Mouse (Mus musculus): ENCODE results near the gene Ttc23l. TPM values are rescaled to one million over a fixed set of nuclear protein-coding genes. Genes with fewer than 3 reads are reported as not detected.

Ttc23l gene
- polyA plus RNA-seq, 1 experiment: not detected

DNA sequence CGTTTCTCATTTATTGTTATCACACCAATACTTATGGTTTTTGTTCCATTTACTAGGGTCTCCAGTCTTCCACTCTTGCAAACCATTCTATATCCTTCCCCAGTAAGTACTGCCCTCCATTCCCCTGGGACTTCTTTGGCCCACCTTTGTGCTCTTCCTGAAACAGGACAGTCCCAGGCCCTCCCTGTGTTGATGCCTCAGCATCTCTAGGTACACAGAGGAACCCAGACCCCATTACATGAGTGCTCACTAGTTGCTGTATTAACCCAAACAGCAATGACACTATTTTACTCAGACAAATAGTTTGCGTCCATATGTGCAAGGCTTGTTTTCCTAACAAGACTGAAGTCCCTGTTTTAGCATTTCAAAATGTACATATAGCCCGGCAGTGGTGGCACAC lies 89.7 kb downstream of the Ttc23l start:
- Histone ChIP-seq H3K27me3 (ENCODE audit: control insufficient read depth) (no peaks in the 10 kb centered on the region), H3K4me3 (replicated peaks) (no peak overlapping the region), H3K9me3 (ENCODE audit: control insufficient read depth, low read length) (no peaks in the 10 kb centered on the region), H3K36me3 (ENCODE audit: control insufficient read depth) (peaks cover 2% of the 10 kb centered on the region; the same call in 1 of the 2 replicates), H3K4me1 (ENCODE audit: control insufficient read depth) (peaks cover 31% of the 10 kb centered on the region)
- TF ChIP-seq GATA1 (IDR thresholded peaks at IDR 0.05; ENCODE audit: low read length) (no peak), TAL1 (IDR thresholded peaks at IDR 0.05; ENCODE audit: low read length) (no peak)

DNA sequence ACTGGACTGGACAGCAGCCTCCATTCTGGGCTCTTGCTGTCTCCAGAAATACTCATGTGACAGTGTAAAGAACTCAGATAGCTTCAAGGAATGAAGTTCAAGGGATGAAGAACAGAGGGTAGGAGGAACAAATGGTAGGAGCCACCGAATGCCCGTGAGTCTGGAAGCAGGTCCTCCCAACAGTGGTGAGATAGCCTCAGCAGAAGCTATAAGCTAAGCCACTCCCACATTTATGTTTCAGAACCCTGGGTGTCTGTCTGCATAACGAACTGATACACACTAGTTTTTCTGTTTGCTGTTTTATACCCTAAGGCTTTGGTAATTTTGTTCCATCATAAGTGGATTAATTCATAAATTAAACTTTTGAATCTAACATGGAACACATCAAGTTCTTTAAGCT lies 93.8 kb downstream of the Ttc23l start:
- TF ChIP-seq GATA1 (IDR thresholded peaks at IDR 0.05; ENCODE audit: low read length): no peak
- TF ChIP-seq TAL1 (IDR thresholded peaks at IDR 0.05; ENCODE audit: low read length): no peak
- no peaks in the 10 kb centered on the region for H3K9me3 ChIP-seq (ENCODE audit: control insufficient read depth, low read length)
- H3K4me3 ChIP-seq (replicated peaks): no peak overlapping the region
- peaks cover 18% of the 10 kb centered on the region for H3K4me1 ChIP-seq (ENCODE audit: control insufficient read depth)
- peaks cover 31% of the 10 kb centered on the region for H3K36me3 ChIP-seq (ENCODE audit: control insufficient read depth)
- H3K27me3 ChIP-seq (ENCODE audit: control insufficient read depth): no peaks in the 10 kb centered on the region

GRCm38 (mm10) chr15:10463555-10463954 lies 94.9 kb downstream of the Ttc23l start:
- Histone ChIP-seq H3K9me3 (ENCODE audit: control insufficient read depth, low read length) (no peaks in the 10 kb centered on the region), H3K4me3 (replicated peaks) (no peak overlapping the region), H3K27me3 (ENCODE audit: control insufficient read depth) (no peaks in the 10 kb centered on the region), H3K4me1 (ENCODE audit: control insufficient read depth) (peaks cover 8% of the 10 kb centered on the region), H3K36me3 (ENCODE audit: control insufficient read depth) (peaks cover 39% of the 10 kb centered on the region)
- TF ChIP-seq GATA1 (IDR thresholded peaks at IDR 0.05; ENCODE audit: low read length) (no peak), TAL1 (IDR thresholded peaks at IDR 0.05; ENCODE audit: low read length) (no peak)

- peaks cover 4% of the 10 kb centered on the region for H3K4me1 ChIP-seq (ENCODE audit: control insufficient read depth)
- no peaks in the 10 kb centered on the region for H3K27me3 ChIP-seq (ENCODE audit: control insufficient read depth)
- no peak overlapping the region for H3K4me3 ChIP-seq (replicated peaks)
- peaks cover 48% of the 10 kb centered on the region for H3K36me3 ChIP-seq (ENCODE audit: control insufficient read depth)
- no peak for TF ChIP-seq TAL1 (IDR thresholded peaks at IDR 0.05; ENCODE audit: low read length)
- TF ChIP-seq GATA1 (IDR thresholded peaks at IDR 0.05; ENCODE audit: low read length): no peak
- H3K9me3 ChIP-seq (ENCODE audit: control insufficient read depth, low read length): no peaks in the 10 kb centered on the region
Measured at GRCm38 (mm10) chr15:10460986-10461385, 97.5 kb downstream of the Ttc23l start.

Other genes with a start within 250 kb of the Ttc23l start
- gene Gm21973, start 233.3 kb downstream of the Ttc23l start, polyA plus RNA-seq (2012): not detected in 2 replicates
- not detected in 2 replicates for gene Agxt2, start 200.1 kb downstream of the Ttc23l start, polyA plus RNA-seq (2012)
- 0.54 and 0.79 TPM in 2 replicates for gene Dnajc21, start 88.2 kb downstream of the Ttc23l start, polyA plus RNA-seq (2012)
- gene Brix1, start 72.7 kb downstream of the Ttc23l start, polyA plus RNA-seq (2012): 3.7 and 3.8 TPM in 2 replicates
- gene Rad1, start 72.7 kb downstream of the Ttc23l start, polyA plus RNA-seq (2012): 0.42 and 0.54 TPM in 2 replicates
- gene Rai14, start 156.0 kb upstream of the Ttc23l start, polyA plus RNA-seq (2012): 0.01 TPM in 1 of 2 replicates, not detected in the other

Data from erythroblast, embryonic 14.5 days (primary cell).